Mouse (Mus musculus) embryonic facial prominence, embryonic 10.5 days (tissue): ENCODE results near the gene Trpm5. TPM values are rescaled to one million over a fixed set of nuclear protein-coding genes. Genes with fewer than 3 reads are reported as not detected.
A peak's percentile ranks its signal among the peaks of the same experiment; 100 is the strongest.

Experiments
- DNase-seq: peaks from one replicate; pipeline ENCODE4 v3.0.0-alpha.2; 2017; ENCODE audit warnings: low spot score
- H3K27ac ChIP-seq: fragments of 300-500 bp; sonication (generic); replicated peaks from 2 replicates; pipeline ENCODE4 v1.5.1; 2016; ENCODE audit warnings: mild to moderate bottlenecking
- H3K27me3 ChIP-seq: fragments of 300-500 bp; sonication (generic); replicated peaks from 2 replicates; pipeline ENCODE4 v1.6.1; 2016; ENCODE audit warnings: low read depth, mild to moderate bottlenecking; ENCODE audit not compliant: poor library complexity, severe bottlenecking
- H3K36me3 ChIP-seq: fragments of 300-500 bp; sonication (generic); replicated peaks from 2 replicates; pipeline ENCODE4 v1.6.1; 2016; ENCODE audit warnings: mild to moderate bottlenecking, moderate library complexity
- H3K4me1 ChIP-seq: fragments of 300-500 bp; sonication (generic); 2 replicates; pipeline ENCODE4 v1.6.1; 2016
- H3K4me3 ChIP-seq: fragments of 300-500 bp; sonication (generic); 2 replicates; pipeline ENCODE4 v1.5.1; 2016; ENCODE audit warnings: mild to moderate bottlenecking, moderate library complexity
- H3K9me3 ChIP-seq: fragments of 300-500 bp; sonication (generic); 2 replicates; pipeline ENCODE4 v1.6.1; 2016; ENCODE audit warnings: mild to moderate bottlenecking
- WGBS: fragments of 180-500 bp; shearing (Covaris S2); methylation state at CpG from one replicate; pipeline ENCODE4 v1.1.7; 2016; 5-methylcytosine and 5-hydroxymethylcytosine counted together
- polyA plus RNA-seq: library from polyadenylated mRNA; unstranded; fragments of >200 nt; fragmentation: Nextera tagmentation; extraction: Ambion mirVana; gene quantifications from 2 replicates; pipeline ENCODE4 v1.2.1, GENCODE M21; 2016

Trpm5 gene
- polyA plus RNA-seq, 1 experiment from 2014 or later: 0.60 TPM

- WGBS: 65% methylated on average over 3 of the region's 3 CpGs
- peak overlapping the region; percentile 21 for H3K27ac ChIP-seq
- no peaks in the 10 kb centered on the region for H3K36me3 ChIP-seq
- H3K9me3 ChIP-seq: no peaks in the 10 kb centered on the region
- H3K27me3 ChIP-seq: no peaks in the 10 kb centered on the region
- peaks cover 17% of the 10 kb centered on the region for H3K4me1 ChIP-seq
- no peak for DNase-seq
- no peak overlapping the region for H3K4me3 ChIP-seq
Observed at GRCm38 (mm10) chr7:143042089-143042488, 52.4 kb downstream of the Trpm5 start.

GRCm38 (mm10) chr7:143041138-143041822 is 53.2 kb downstream of the Trpm5 start:
- no peaks in the 10 kb centered on the region for H3K27me3 ChIP-seq
- 82% methylated on average over 3 of the region's 3 CpGs for WGBS
- DNase-seq: no peak
- peak overlapping the region; percentile 21 for H3K27ac ChIP-seq
- no peak overlapping the region for H3K4me3 ChIP-seq
- peaks cover 17% of the 10 kb centered on the region for H3K4me1 ChIP-seq
- no peaks in the 10 kb centered on the region for H3K36me3 ChIP-seq
- H3K9me3 ChIP-seq: no peaks in the 10 kb centered on the region

- 0 out of 2 replicates have a peak overlapping the region, but pooled peaks have one; percentile 10 for H3K27ac ChIP-seq
- H3K36me3 ChIP-seq: no peaks in the 10 kb centered on the region
- no peaks in the 10 kb centered on the region for H3K27me3 ChIP-seq
- H3K4me1 ChIP-seq: peaks cover 17% of the 10 kb centered on the region
- whole genome bisulfite sequencing: 93% methylated on average over 3 of the region's 3 CpGs
- no peak for DNase-seq
- no peak overlapping the region for H3K4me3 ChIP-seq
- H3K9me3 ChIP-seq: no peaks in the 10 kb centered on the region
Observed at GRCm38 (mm10) chr7:143040561-143040960, 53.9 kb downstream of the Trpm5 start.

GRCm38 (mm10) chr7:143038174-143038931 is 56.1 kb downstream of the Trpm5 start:
- H3K4me3 ChIP-seq: no peak overlapping the region
- no peaks in the 10 kb centered on the region for H3K36me3 ChIP-seq
- no peaks in the 10 kb centered on the region for H3K27me3 ChIP-seq
- H3K9me3 ChIP-seq: no peaks in the 10 kb centered on the region
- no peak for DNase-seq
- 89% methylated on average over 3 of the region's 3 CpGs for WGBS
- no peak overlapping the region for H3K27ac ChIP-seq
- H3K4me1 ChIP-seq: peaks cover 17% of the 10 kb centered on the region

DNA sequence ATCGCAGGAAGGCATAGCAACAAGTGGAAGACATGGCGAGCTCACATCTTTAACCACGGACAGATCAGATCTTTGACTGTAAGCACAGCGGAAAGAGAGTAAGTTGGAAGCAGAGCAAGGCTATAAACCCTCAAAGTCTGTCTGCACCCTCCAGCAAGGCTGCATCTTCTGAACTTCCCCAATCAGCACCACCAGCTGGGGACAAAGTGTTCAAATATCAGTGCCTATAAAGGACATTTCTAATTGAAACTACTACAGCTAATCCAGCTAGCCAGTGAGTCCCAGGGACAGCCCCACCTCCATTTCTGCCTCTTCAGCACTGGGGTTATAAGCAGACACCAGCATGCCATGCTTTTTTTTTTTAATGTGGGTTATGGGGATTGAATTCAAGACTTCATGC is 57.1 kb downstream of the Trpm5 start:
- H3K27me3 ChIP-seq: no peaks in the 10 kb centered on the region
- 91% methylated on average over 4 of the region's 4 CpGs for WGBS
- H3K27ac ChIP-seq: no peak overlapping the region
- H3K4me3 ChIP-seq: no peak overlapping the region
- no peak for DNase-seq
- H3K9me3 ChIP-seq: no peaks in the 10 kb centered on the region
- no peaks in the 10 kb centered on the region for H3K36me3 ChIP-seq
- peaks cover 11% of the 10 kb centered on the region for H3K4me1 ChIP-seq

GRCm38 (mm10) chr7:143036787-143037186 is 57.7 kb downstream of the Trpm5 start:
- DNase-seq: no peak
- Histone ChIP-seq H3K4me1 (peaks cover 5% of the 10 kb centered on the region), H3K27me3 (no peaks in the 10 kb centered on the region), H3K9me3 (no peaks in the 10 kb centered on the region), H3K27ac (no peak overlapping the region), H3K4me3 (no peak overlapping the region), H3K36me3 (no peaks in the 10 kb centered on the region)
- WGBS: 84% methylated on average over 3 of the region's 3 CpGs

DNA sequence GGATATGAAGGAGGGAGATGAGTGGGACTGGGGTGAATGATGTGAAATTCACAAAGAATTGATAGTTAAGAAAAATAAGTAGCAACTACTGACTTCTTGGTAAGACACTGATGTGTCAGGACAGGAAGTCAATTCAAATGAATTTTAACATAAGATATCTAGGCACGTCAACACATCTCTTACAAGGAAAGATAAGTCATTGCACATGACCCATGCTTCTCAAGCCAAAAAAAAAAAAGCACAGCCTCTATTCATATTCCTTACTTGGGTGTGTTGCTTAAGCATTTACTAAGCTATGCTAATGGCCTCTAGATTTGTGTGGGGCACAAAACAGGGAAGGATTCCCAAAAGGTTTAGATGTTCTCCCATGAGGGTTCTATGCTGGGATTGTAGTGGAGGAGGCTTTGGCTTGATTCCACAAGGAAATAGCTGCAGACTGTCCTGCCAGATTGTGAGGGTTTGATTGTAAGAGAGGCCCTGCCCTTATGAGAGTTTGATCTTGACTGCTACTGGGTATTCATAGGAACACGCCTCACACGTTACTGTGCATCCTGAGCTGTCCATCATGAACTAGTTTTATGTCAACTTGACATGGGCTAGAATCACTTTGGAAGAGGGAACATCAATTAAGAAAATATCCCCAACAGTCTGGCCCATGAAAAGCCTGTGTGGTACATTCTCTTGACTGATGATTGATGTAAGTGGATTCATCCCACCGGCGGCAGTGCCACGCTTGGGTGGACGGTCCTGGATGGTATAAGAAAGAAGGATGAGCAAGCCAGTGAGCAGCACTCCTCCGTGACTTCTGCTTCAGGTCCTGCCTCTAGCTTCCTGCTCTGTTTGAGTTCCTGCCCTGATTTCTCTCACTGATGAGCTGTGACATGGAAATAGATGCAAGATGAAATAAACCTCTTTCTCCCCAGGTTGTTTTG is 59.7 kb downstream of the Trpm5 start:
- Histone ChIP-seq H3K27ac (no peak overlapping the region), H3K9me3 (no peaks in the 10 kb centered on the region), H3K4me3 (no peak overlapping the region), H3K27me3 (no peaks in the 10 kb centered on the region), H3K4me1 (no peaks in the 10 kb centered on the region), H3K36me3 (no peaks in the 10 kb centered on the region)
- 92% methylated on average over 8 of the region's 8 CpGs for WGBS
- DNase-seq: no peak

- Histone ChIP-seq H3K4me3 (no peak overlapping the region), H3K27me3 (no peaks in the 10 kb centered on the region), H3K4me1 (no peaks in the 10 kb centered on the region), H3K27ac (no peak overlapping the region), H3K9me3 (no peaks in the 10 kb centered on the region), H3K36me3 (no peaks in the 10 kb centered on the region)
- 89% methylated on average over 2 of the region's 2 CpGs for WGBS
- no peak for DNase-seq
Observed at GRCm38 (mm10) chr7:143034112-143034511, 60.3 kb downstream of the Trpm5 start.

- H3K27me3 ChIP-seq: no peaks in the 10 kb centered on the region
- H3K9me3 ChIP-seq: no peaks in the 10 kb centered on the region
- no peak for DNase-seq
- no peaks in the 10 kb centered on the region for H3K4me1 ChIP-seq
- no peak overlapping the region for H3K27ac ChIP-seq
- no peak overlapping the region for H3K4me3 ChIP-seq
- no peaks in the 10 kb centered on the region for H3K36me3 ChIP-seq
- WGBS: 88% methylated on average over 4 of the region's 4 CpGs
Observed at GRCm38 (mm10) chr7:143033581-143033980, 60.9 kb downstream of the Trpm5 start.

DNA sequence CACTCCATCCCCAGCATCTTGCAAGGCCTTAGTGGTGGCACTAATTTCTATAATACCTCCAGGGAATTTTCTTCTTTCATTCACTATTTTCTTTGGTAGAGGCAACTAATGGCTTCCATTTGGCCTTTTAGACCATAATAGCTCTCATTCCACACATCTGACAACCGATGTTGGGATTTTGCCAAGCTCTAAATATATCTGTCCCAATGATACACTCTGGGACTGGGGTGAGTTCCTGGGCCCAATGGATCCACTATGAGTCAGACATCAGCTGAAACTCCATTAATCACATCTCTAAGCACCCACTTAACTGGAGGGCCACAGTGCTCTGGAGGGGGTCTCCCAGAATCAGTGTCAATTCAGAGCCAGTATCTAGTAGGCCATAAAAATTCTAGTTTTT is 62.6 kb downstream of the Trpm5 start:
- H3K27ac ChIP-seq: no peak overlapping the region
- H3K4me3 ChIP-seq: no peak overlapping the region
- no peaks in the 10 kb centered on the region for H3K36me3 ChIP-seq
- WGBS: 76% methylated on average over 1 of the region's 1 CpGs
- H3K9me3 ChIP-seq: no peaks in the 10 kb centered on the region
- DNase-seq: no peak
- no peaks in the 10 kb centered on the region for H3K4me1 ChIP-seq
- no peaks in the 10 kb centered on the region for H3K27me3 ChIP-seq

DNA sequence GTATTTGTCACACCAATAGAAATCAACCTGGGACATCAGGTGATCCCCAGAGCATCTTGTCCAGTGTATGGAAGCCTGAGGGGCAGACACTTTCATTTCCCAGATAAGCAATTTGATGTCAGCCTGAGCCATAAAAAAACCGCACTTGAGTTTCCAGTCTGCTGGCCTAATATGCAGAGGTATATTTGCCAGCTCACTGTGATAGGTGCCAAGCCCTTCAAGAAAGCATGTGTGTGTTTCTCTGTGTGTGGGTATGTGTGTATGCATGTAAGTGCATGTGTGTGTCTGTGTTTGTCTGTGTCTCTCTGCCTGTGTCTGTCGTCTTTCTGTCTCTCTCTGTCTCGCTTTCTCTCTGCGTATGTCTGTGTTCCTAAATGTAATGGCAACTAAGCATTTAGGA is 67.2 kb downstream of the Trpm5 start:
- Histone ChIP-seq H3K36me3 (peaks cover 4% of the 10 kb centered on the region; the same call in 1 of the 2 replicates), H3K9me3 (no peaks in the 10 kb centered on the region), H3K27me3 (no peaks in the 10 kb centered on the region), H3K27ac (no peak overlapping the region), H3K4me3 (no peak overlapping the region), H3K4me1 (no peaks in the 10 kb centered on the region)
- DNase-seq: no peak
- WGBS: 95% methylated on average over 4 of the region's 4 CpGs

DNA sequence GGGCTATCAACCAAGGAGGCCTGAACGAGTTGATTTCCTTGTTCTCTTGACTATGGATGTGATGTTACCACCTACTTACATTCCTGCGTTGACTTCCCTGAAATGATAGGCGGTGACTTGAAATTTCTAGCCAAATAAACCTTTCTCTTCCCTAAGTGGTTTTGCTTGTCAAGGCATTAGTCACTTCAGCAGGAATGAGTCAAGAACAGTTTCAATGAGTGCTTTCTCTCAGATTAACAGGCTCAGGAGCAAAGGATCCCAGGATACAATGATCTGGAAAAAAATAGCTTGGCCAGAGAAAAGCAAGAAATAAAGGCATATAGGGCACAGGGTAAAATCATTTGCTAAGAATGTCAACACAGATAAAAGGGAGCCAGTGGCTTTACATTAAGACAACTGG is 68.9 kb downstream of the Trpm5 start:
- DNase-seq: no peak
- H3K4me3 ChIP-seq: no peak overlapping the region
- H3K4me1 ChIP-seq: peaks cover 3% of the 10 kb centered on the region; the same call in 1 of the 2 replicates
- H3K27ac ChIP-seq: no peak overlapping the region
- H3K9me3 ChIP-seq: no peaks in the 10 kb centered on the region
- WGBS: 91% methylated on average over 3 of the region's 3 CpGs
- no peaks in the 10 kb centered on the region for H3K27me3 ChIP-seq
- peaks cover 4% of the 10 kb centered on the region; the same call in 1 of the 2 replicates for H3K36me3 ChIP-seq
